12 mouse cellular contexts compared by ENCODE assay signal in genomic region chr16:38800091-38800490, GRCm38 (mm10). TPM values are rescaled to one million over a fixed set of nuclear protein-coding genes. Genes with fewer than 3 reads are reported as not detected.
DNase-seq lines count a peak whose midpoint lies in the region; ATAC-seq and TF ChIP-seq lines count a peak whose summit lies in the region.
"Had no signal": no experiment of that assay in that cellular context is flagged by ENCODE, and none has a peak within 500 bp of the region (broad histone marks: within the 10 kb centered on the region; RNA-seq: fewer than 3 reads in every experiment).

Gene Upk1b (minus strand): TSS chr16:38800328.

- no peak for TF ChIP-seq POLR2A in cerebellum, adult 2 months (IDR thresholded peaks at IDR 0.05; ENCODE audit: borderline replicate concordance, insufficient read depth, low read length)

- no peak within 1 kb of the TSS for H3K27ac ChIP-seq in heart, embryonic 11.5 days (ENCODE audit: low read depth, low read length)
- no peak within 1 kb of the TSS for H3K27ac ChIP-seq in cerebellum, adult 2 months (ENCODE audit: insufficient read depth, low read length)
- H3K27ac ChIP-seq: midbrain, embryonic 13.5 days had no signal

- intact Hi-C loops in heart, postnatal 25 days (cut with DNase I), result no loop called here

- 24% methylated on average over 10 of the region's 10 CpGs for WGBS in heart, embryonic 11.5 days (ENCODE audit: insufficient replicate concordance)
- WGBS in cerebellum, adult 2 months, result 59% methylated on average over 10 of the region's 10 CpGs

- H3K36me3 ChIP-seq in heart, embryonic 11.5 days (ENCODE audit: control insufficient read depth, insufficient read depth, low read length), result no peaks in the 10 kb centered on the region
- H3K36me3 ChIP-seq: midbrain, embryonic 13.5 days had no signal

- H3K9me3 ChIP-seq in heart, embryonic 11.5 days (replicated peaks; ENCODE audit: control insufficient read depth, low read length), result no peaks in the 10 kb centered on the region
- H3K9me3 ChIP-seq: midbrain, embryonic 13.5 days had no signal

- DNase-seq in heart, postnatal 25 days (ENCODE audit: low spot score), result no peak
- peak; percentile 18 for DNase-seq in thymus, postnatal 0 days (ENCODE audit: low spot score)
- no peak for DNase-seq in thymus, adult 18-20 months
- DNase-seq in lung, postnatal 36 days, result peak; percentile 20
- DNase-seq in yolk sac, embryonic 10.5 days (ENCODE audit: low spot score), result peak; percentile 60
- DNase-seq in cerebellum, adult 2 months, result no peak
- DNase-seq: adrenal gland, adult 8-10 months; forebrain, postnatal 0 days; spleen, adult 18-20 months had no signal

- peak within 1 kb of the TSS; percentile 40 for H3K4me2 ChIP-seq in heart, embryonic 11.5 days
- H3K4me2 ChIP-seq: midbrain, embryonic 13.5 days had no signal

- H3K27me3 ChIP-seq in heart, embryonic 11.5 days (ENCODE audit: control insufficient read depth, insufficient read depth, low read length), result no peaks in the 10 kb centered on the region
- H3K27me3 ChIP-seq in cerebellum, adult 2 months (ENCODE audit: control insufficient read depth, insufficient read depth, low read length), result no peaks in the 10 kb centered on the region
- H3K27me3 ChIP-seq: midbrain, embryonic 13.5 days had no signal

- TF ChIP-seq CTCF in cerebellum, adult 2 months (IDR thresholded peaks at IDR 0.05; ENCODE audit: borderline replicate concordance, insufficient read depth, low read depth, low read length), result no peak

- no peaks in the 10 kb centered on the region for H3K4me1 ChIP-seq in heart, embryonic 11.5 days (ENCODE audit: control insufficient read depth, insufficient read depth, low read length)
- no peaks in the 10 kb centered on the region for H3K4me1 ChIP-seq in cerebellum, adult 2 months (ENCODE audit: control insufficient read depth, insufficient read depth, low read length)
- H3K4me1 ChIP-seq: midbrain, embryonic 13.5 days had no signal

- peak; percentile 77; the same call in 1 of the 2 replicates for ATAC-seq in heart, embryonic 11.5 days (replicated peaks; ENCODE audit: insufficient number of reproducible peaks, low FRiP score, low TSS enrichment)
- no peak for ATAC-seq in activated CD4-positive, CD25-positive, alpha-beta regulatory T cell, adult 4 months
- ATAC-seq: forebrain, postnatal 0 days; midbrain, embryonic 13.5 days had no signal

- no peak within 1 kb of the TSS for H3K9ac ChIP-seq in heart, embryonic 11.5 days (ENCODE audit: low read depth, low read length)
- H3K9ac ChIP-seq: forebrain, postnatal 0 days; midbrain, embryonic 13.5 days had no signal

- H3K4me3 ChIP-seq in heart, embryonic 11.5 days (ENCODE audit: low read depth, low read length), result 0 out of 2 replicates have a peak within 1 kb of the TSS, but pooled peaks have one; percentile 3
- H3K4me3 ChIP-seq in cerebellum, adult 2 months (replicated peaks; ENCODE audit: insufficient read depth, low read depth, low read length), result no peak within 1 kb of the TSS
- H3K4me3 ChIP-seq: midbrain, embryonic 13.5 days had no signal

RNA-seq across cellular contexts. Expression of gene Upk1b, which starts in this region (rescaled TPM):
- 30.6 and 33.2 TPM in 2 replicates for polyA plus RNA-seq in heart, embryonic 11.5 days (2014; fragmentation: Nextera tagmentation; extraction: Ambion mirVana)
- total RNA-seq in heart, postnatal 25 days (2021), result 1 to 10 TPM; 4.4 to 6.8 TPM
- polyA plus RNA-seq in thymus, postnatal 0 days (2015; fragmentation: Nextera tagmentation; extraction: Ambion mirVana), result 1.7 and 6.4 TPM in 2 replicates
- polyA plus RNA-seq in cerebellum, adult 2 months (2012; rRNA removed), result 0.31 and 0.33 TPM in 2 replicates
- polyA plus RNA-seq in activated CD4-positive, CD25-positive, alpha-beta regulatory T cell, adult 4 months (2017; shearing (Covaris generic)), result not detected

Comparison
In these comparisons a context has a peak if more than half of its experiments do, and no peak if none do; other contexts are left out.
1. DNase-seq: peak in thymus, postnatal 0 days (single experiment), lung, postnatal 36 days (single experiment) and yolk sac, embryonic 10.5 days (single experiment); none in heart, postnatal 25 days (single experiment), thymus, adult 18-20 months (0 of 2) and cerebellum, adult 2 months (0 of 2).